Mouse (Mus musculus) central nervous system, embryonic 18 days (tissue): ENCODE data around the gene Oaz3. TPM values are rescaled to one million over a fixed set of nuclear protein-coding genes. Genes with fewer than 3 reads are reported as not detected.

Experiments
- polyA plus RNA-seq: library from polyadenylated mRNA; depleted of rRNA; stranded (reverse); fragments of >200 nt; gene quantifications from 2 replicates; pipeline ENCODE4 v1.2.3, GENCODE M21; 2012; rRNA removed

Oaz3 gene
- polyA plus RNA-seq = 0.31 and 0.45 TPM in 2 replicates

GRCm38 (mm10) chr3:94443597-94443964 is at the start of gene Oaz3:
Gene Oaz3, minus strand, starts transcription at chr3:94443915.

GRCm38 (mm10) chr3:94480291-94480884 is 36.7 kb upstream of the Oaz3 start, which contains the start of gene Riiad1:
Gene Riiad1, minus strand, starts transcription at chr3:94480341.

GRCm38 (mm10) chr3:94477981-94478422 is 34.3 kb upstream of the Oaz3 start, which contains the start of gene Celf3:
Gene Celf3, plus strand, starts transcription at chr3:94478295.

DNA sequence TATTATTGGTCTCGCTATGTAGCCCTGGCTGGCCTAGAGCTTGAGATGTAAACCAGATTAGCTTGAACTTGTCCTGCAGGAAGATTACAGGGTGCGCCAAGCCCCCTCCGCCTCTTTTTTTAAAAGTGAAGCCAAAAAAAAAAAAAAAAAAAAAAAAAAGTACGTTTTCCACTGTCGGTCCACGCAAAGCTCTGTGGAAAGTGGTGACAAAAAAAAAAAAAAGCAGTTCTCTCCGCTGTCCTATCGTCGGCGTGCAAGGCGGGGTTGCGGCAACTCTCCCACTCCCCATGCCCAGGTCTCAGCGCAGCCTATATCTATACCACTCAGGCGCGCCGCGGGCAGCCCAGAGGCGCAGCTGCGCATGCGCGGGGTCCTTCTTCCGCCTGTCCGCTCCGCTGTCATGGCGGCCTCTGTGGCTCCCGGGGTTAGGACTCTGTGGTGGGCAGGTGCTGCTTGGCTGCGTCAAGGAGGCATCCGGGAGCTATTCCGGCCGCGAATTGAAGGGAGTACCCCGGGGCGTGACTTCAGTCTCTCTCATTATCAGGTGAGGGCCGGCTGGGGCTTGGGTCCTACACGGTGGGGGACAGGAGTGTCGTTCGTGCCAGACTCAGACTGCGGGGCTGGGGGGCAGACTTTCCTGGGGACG is 641 bp downstream of the Oaz3 start, which contains the start of gene Mrpl9:
TSS of gene Mrpl9 (plus strand) at position 368 of the 646 bp plus-strand sequence.

DNA sequence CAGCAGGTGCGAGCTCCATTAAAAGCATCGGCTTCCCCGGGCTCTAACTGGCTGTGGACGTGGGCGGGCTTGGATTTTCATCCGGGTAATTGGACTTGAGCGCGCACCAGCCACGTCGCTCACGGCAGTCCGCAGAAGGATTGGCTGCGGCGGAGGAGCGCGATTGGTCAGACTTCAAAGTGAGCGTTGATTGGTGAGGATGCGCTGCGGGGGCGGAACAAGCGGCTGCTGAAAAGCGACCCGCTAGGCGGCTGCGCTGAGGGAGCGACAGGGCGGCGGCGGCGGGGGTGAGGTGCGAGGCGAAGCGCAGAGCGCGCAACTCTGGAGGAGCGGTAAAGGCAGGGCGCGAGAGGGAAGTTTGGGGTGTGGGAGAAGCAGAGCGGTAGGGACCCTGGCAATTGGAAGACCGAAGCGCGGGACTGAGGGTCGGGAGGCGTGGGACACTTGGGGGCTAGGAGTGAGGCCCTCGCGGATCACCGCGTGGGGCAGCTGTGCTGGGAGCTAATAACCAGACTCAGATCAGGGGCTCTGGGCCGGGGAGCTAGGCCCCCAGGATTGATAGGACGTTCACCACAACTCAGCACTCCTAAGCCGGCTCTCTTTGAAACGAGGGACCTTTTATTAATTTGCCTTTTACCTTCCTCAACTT is 30.6 kb downstream of the Oaz3 start, which contains the start of gene Tdrkh:
TSS of gene Tdrkh (plus strand) at position 243 of the 649 bp plus-strand sequence.

DNA sequence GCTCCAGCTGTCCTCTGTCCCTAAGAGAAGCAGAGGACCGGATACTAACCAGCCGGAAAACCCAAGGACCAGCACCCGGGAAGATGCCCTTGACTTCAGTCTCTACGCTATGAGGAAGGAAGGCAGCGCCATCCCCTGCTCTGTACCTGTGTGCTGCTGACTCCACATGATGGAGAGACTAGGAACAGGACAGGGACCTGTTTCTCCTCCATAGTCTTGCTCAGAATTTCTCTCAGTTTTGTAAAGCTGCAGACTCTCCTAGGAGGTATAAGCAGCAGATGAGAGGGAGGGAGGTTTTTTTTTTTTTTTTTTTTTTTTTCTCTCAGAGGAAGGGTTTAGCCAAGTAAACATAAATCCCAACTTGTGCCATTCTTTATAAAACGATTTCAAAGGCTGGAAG is 45.5 kb downstream of the Oaz3 start, which contains the start of gene Lingo4:
TSS of gene Lingo4 (plus strand) at position 301 of the 400 bp plus-strand sequence.

Other genes starting within 250 kb of the Oaz3 start
- gene Gm5286, start 247.2 kb downstream of the Oaz3 start, polyA plus RNA-seq = not detected in 2 replicates
- gene Gm4778, start 179.9 kb downstream of the Oaz3 start, polyA plus RNA-seq = not detected in 2 replicates
- 32.9 and 34.5 TPM in 2 replicates for gene Them4, start 133.8 kb downstream of the Oaz3 start, polyA plus RNA-seq
- gene Them5, start 101.8 kb downstream of the Oaz3 start, polyA plus RNA-seq = 0.08 and 0.12 TPM in 2 replicates
- 1.1 and 1.2 TPM in 2 replicates for gene C2cd4d, start 81.5 kb downstream of the Oaz3 start, polyA plus RNA-seq
- gene Rorc, start 71.1 kb downstream of the Oaz3 start, polyA plus RNA-seq = 0.34 and 0.45 TPM in 2 replicates
- gene Lingo4, start 45.4 kb downstream of the Oaz3 start, polyA plus RNA-seq = 0.62 and 0.68 TPM in 2 replicates
- gene Tdrkh, start 30.6 kb downstream of the Oaz3 start, polyA plus RNA-seq = 20.1 and 20.7 TPM in 2 replicates
- gene Mrpl9, start 597 bp downstream of the Oaz3 start, polyA plus RNA-seq = 53.2 and 57.8 TPM in 2 replicates
- 390 and 524 TPM in 2 replicates for gene Celf3, start 34.4 kb upstream of the Oaz3 start, polyA plus RNA-seq
- gene Riiad1, start 36.4 kb upstream of the Oaz3 start, polyA plus RNA-seq = 6.3 and 6.6 TPM in 2 replicates
- 43.1 and 46.0 TPM in 2 replicates for gene Snx27, start 138.8 kb upstream of the Oaz3 start, polyA plus RNA-seq
- not detected in 2 replicates for gene Gm10972, start 199.2 kb upstream of the Oaz3 start, polyA plus RNA-seq
- gene Tuft1, start 215.0 kb upstream of the Oaz3 start, polyA plus RNA-seq = 5.0 and 6.1 TPM in 2 replicates
- 0.29 and 0.62 TPM in 2 replicates for gene Selenbp2, start 249.6 kb upstream of the Oaz3 start, polyA plus RNA-seq